Mouse (Mus musculus) heart, embryonic 16.5 days (tissue): ENCODE measurements around the gene Sncg. TPM values are rescaled to one million over a fixed set of nuclear protein-coding genes. Genes with fewer than 3 reads are reported as not detected.

ENCODE experiments used
- ATAC-seq: fragments of 200-750 bp; cut with Nextera tagmentation; replicated peaks from 2 replicates; pipeline ENCODE4 v1.8.0; 2017; ENCODE audit warnings: moderate number of reproducible peaks; ENCODE audit not compliant: insufficient read depth, low FRiP score; ENCODE audit errors: extremely low read depth
- H3K27ac ChIP-seq: fragments of 300-500 bp; sonication (generic); 2 replicates; pipeline ENCODE4 v1.5.1; 2014; ENCODE audit warnings: mild to moderate bottlenecking, low read length, control low read depth, moderate library complexity
- H3K27me3 ChIP-seq: fragments of 300-500 bp; sonication (generic); 2 replicates; pipeline ENCODE4 v1.6.1; 2014; ENCODE audit warnings: low read length, mixed read lengths; ENCODE audit not compliant: control insufficient read depth, insufficient read depth
- H3K36me3 ChIP-seq: fragments of 300-500 bp; sonication (generic); 2 replicates; pipeline ENCODE4 v1.6.1; 2014; ENCODE audit not compliant: control insufficient read depth, insufficient read depth
- H3K4me1 ChIP-seq: fragments of 300-500 bp; sonication (generic); 2 replicates; pipeline ENCODE4 v1.6.1; 2014; ENCODE audit warnings: low read length, mixed read lengths; ENCODE audit not compliant: control insufficient read depth, insufficient read depth
- H3K4me2 ChIP-seq: fragments of 300-500 bp; sonication (generic); 2 replicates; pipeline ENCODE4 v1.6.1; 2014; ENCODE audit warnings: low read depth, mild to moderate bottlenecking, control low read depth, low read length
- H3K4me3 ChIP-seq: fragments of 300-500 bp; sonication (generic); 2 replicates; pipeline ENCODE4 v1.5.1; 2014; ENCODE audit warnings: mild to moderate bottlenecking, control low read depth, low read length
- H3K9ac ChIP-seq: fragments of 300-500 bp; sonication (generic); 2 replicates; pipeline ENCODE4 v1.6.1; 2014; ENCODE audit warnings: low read length, control low read depth
- H3K9me3 ChIP-seq: fragments of 300-500 bp; sonication (generic); replicated peaks from 2 replicates; pipeline ENCODE4 v1.6.1; 2016; ENCODE audit warnings: low read length; ENCODE audit not compliant: control insufficient read depth
- WGBS: fragments of 180-500 bp; shearing (Covaris S2); extraction: QIAGEN DNeasy Blood & Tissue Kit; methylation state at CpG from one replicate; pipeline ENCODE4 v1.1.7; 2014; 5-methylcytosine and 5-hydroxymethylcytosine counted together
- polyA plus RNA-seq: library from polyadenylated mRNA; unstranded; fragments of >200 nt; fragmentation: Nextera tagmentation; extraction: Ambion mirVana; gene quantifications from 2 replicates; pipeline ENCODE4 v1.2.1, GENCODE M21; 2015

Sncg gene
- polyA plus RNA-seq, 1 experiment from 2014 or later: 3.7 TPM

DNA sequence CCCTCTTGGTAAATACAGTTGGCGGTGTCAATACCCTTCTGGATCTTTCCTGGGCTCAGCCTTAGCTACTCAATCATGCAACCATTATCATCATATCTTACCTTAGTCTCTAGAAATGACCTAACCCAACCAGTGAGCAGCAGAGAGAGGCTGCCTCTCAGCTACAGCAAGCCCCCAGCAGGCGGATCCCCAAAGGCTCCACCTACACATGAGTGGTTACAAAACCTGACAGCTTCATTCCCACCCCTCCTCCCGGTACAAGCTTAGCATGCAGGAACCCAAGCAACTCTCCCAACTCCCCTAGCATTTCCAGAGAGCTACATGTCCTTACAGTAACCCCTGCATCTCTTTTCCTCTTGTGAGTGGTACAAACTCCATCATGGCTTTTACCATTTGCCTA, 25.4 kb upstream of the Sncg start:
- no peaks in the 10 kb centered on the region for H3K27me3 ChIP-seq
- H3K4me2 ChIP-seq: no peak overlapping the region
- H3K27ac ChIP-seq: no peak overlapping the region
- WGBS: 91% methylated on average over 3 of the region's 3 CpGs
- peaks cover 11% of the 10 kb centered on the region for H3K4me1 ChIP-seq
- H3K4me3 ChIP-seq: no peak overlapping the region
- no peak for ATAC-seq
- no peak overlapping the region for H3K9ac ChIP-seq
- peaks cover 18% of the 10 kb centered on the region for H3K36me3 ChIP-seq
- no peaks in the 10 kb centered on the region for H3K9me3 ChIP-seq

GRCm38 (mm10) chr14:34399301-34399700, 24.7 kb upstream of the Sncg start:
- H3K36me3 ChIP-seq: peaks cover 15% of the 10 kb centered on the region

DNA sequence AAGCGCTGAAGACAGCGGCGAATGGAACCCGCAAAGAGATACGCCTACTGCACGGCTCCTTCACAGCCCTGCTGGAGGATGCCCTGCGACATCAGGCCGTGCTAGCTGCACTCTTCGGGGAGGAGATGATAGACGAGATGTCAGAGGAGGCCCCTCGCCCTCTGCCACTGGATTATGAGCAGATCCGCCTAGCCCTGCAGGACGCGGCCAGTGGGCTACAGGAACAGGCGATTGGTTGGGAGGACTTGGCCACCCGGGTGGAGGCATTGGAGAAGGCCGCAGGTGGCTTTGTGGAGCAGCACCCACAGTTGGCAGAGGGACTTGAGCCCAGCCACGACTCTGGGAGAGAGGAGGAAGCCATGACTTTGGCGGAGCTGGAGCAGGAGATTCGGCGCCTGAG, 24.3 kb upstream of the Sncg start:
- Histone ChIP-seq H3K4me2 (no peak overlapping the region), H3K4me1 (peaks cover 5% of the 10 kb centered on the region), H3K4me3 (no peak overlapping the region), H3K27me3 (no peaks in the 10 kb centered on the region), H3K9me3 (no peaks in the 10 kb centered on the region), H3K36me3 (peaks cover 14% of the 10 kb centered on the region), H3K9ac (no peak overlapping the region), H3K27ac (no peak overlapping the region)
- WGBS: 86% methylated on average over 21 of the region's 21 CpGs
- ATAC-seq: no peak

More at GRCm38 (mm10) chr14:34399301-34399700, 24.7 kb upstream of the Sncg start:
- ATAC-seq: no peak
- H3K27me3 ChIP-seq: no peaks in the 10 kb centered on the region
- no peak overlapping the region for H3K9ac ChIP-seq
- peaks cover 6% of the 10 kb centered on the region for H3K4me1 ChIP-seq
- no peak overlapping the region for H3K4me3 ChIP-seq
- H3K27ac ChIP-seq: no peak overlapping the region
- no peaks in the 10 kb centered on the region for H3K9me3 ChIP-seq
- 89% methylated on average over 6 of the region's 6 CpGs for WGBS
- H3K4me2 ChIP-seq: no peak overlapping the region

DNA sequence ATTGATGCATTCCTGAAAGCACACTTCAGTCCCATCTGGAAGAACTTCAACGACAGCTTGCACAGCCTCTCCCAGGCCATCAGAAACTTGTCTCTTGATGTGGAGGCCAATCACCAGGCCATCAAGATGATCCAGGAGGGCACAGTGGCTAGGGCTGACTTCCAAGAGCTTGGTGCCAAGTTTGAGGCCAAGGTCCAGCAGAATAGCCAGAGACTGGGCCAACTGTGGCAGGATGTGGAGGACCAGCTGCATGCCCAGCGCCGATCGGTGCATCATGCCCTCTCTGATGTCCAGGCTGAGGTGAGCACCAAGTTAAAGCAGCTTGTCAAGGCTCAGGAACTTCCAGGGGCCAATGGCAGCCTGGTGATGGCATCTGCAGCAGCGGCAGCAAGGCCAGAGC, 23.3 kb upstream of the Sncg start:
- H3K4me2 ChIP-seq: no peak overlapping the region
- H3K9ac ChIP-seq: no peak overlapping the region
- no peaks in the 10 kb centered on the region for H3K9me3 ChIP-seq
- peaks cover 3% of the 10 kb centered on the region for H3K4me1 ChIP-seq
- ATAC-seq: no peak
- H3K27ac ChIP-seq: no peak overlapping the region
- peaks cover 14% of the 10 kb centered on the region for H3K36me3 ChIP-seq
- WGBS: 81% methylated on average over 5 of the region's 5 CpGs
- no peak overlapping the region for H3K4me3 ChIP-seq
- H3K27me3 ChIP-seq: no peaks in the 10 kb centered on the region

- Histone ChIP-seq H3K9ac (no peak overlapping the region), H3K27ac (no peak overlapping the region), H3K9me3 (peaks cover 3% of the 10 kb centered on the region), H3K4me1 (no peaks in the 10 kb centered on the region; the same call in 1 of the 2 replicates), H3K36me3 (peaks cover 2% of the 10 kb centered on the region; the same call in 1 of the 2 replicates), H3K4me3 (no peak overlapping the region), H3K4me2 (no peak overlapping the region), H3K27me3 (no peaks in the 10 kb centered on the region)
- no peak for ATAC-seq
- WGBS: 70% methylated on average over 4 of the region's 4 CpGs
Measured at GRCm38 (mm10) chr14:34393295-34393694, 18.7 kb upstream of the Sncg start.

DNA sequence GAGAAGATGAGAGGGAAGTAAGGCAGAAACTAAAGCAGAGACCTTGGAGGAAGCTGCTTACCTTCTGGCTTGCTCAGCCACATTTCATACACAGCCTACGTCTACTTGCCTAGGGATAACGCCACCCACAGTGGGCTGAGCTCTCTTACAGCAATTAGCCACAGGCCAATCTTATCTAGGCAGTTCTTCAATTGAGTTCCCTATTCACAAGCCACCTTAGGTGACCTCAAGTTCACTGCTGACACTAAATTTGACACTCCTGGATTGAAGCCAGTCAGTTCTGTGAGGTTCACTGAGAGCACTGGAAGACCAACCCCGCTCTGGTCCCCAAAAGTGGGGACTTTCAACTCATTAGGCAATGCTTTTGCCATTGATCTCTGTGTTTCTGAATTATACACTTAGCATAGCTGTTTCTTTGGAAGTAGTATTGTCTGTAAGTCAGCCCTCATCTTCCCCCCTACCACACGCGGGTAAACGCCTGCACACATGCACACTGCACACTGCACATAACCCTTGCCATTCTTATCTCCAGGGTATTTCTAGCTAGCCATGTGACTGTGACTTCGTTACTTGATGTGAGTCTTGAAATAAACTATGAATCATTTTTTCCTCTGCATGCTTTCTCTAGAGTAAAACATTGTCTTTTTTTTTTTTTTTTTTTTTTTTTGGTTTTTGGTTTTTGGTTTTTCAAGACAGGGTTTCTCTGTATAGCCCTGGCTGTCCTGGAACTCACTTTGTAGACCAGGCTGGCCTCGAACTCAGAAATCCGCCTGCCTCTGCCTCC, 8.5 kb upstream of the Sncg start:
- peaks cover 4% of the 10 kb centered on the region for H3K9me3 ChIP-seq
- no peak overlapping the region for H3K27ac ChIP-seq
- no peaks in the 10 kb centered on the region for H3K27me3 ChIP-seq
- 81% methylated on average over 7 of the region's 9 CpGs for WGBS
- H3K9ac ChIP-seq: no peak overlapping the region
- no peak for ATAC-seq
- H3K4me1 ChIP-seq: peaks cover 9% of the 10 kb centered on the region
- H3K4me3 ChIP-seq: no peak overlapping the region
- no peak overlapping the region for H3K4me2 ChIP-seq
- H3K36me3 ChIP-seq: no peaks in the 10 kb centered on the region

DNA sequence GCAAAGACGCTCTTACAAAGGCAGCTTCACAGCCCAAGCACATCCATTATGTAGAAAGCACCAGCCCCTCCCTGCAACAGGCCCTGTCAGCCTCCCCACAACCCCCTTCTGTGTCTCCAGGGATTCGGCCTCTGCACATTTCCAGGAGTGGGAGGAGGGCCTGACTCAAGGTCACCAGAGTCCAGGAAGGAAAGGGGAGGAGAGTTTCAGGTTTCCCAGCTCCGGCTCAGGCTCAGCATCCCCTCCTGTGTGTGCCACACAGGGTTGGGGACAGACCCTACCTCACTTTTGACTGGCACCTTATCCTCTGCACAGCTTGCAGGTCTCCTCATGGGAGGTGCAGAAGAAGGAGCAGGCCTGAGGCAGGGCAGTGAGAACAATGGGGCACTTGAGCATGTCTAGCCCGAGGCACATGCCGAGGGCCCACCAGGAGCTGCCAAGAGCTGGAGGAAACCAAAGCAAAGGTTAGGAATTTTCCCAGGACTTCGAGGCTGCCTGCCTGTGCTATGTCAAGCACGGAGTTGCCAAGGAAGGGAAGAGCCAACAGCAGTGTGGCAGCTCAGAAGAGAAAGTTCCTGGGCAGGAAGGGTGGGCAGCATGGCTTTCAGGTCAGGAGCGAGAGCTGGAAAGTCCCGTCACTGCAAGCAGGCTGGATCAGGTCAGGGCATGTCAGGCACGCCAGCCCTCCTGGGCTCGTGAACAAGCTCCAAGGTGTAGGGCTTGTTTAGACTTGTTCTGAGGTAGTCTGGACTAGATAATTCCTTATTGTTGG, 4.2 kb upstream of the Sncg start:
- H3K9ac ChIP-seq: peak overlapping the region; percentile 9; the same call in 1 of the 2 replicates

DNA sequence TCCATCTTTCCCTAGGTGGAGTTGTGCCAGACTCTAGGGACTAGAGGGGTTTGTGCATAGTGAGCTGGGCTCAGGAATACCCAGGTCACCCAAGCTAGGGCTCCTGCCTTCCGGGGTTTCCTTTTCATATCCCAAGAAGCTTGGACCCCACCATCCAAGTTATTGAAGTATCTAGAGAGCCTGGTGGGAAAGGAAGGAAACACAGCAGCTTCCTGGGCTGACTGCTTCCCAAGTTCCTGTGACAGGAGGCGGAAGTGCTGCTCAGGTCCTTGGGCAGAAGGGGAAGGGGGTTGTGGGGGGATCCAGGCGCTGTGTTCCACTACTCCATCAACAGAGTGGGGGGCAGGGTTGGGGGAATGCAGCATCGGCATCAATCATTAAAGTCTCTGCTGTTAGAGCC, 2.5 kb upstream of the Sncg start:
- Histone ChIP-seq H3K36me3 (no peaks in the 10 kb centered on the region), H3K4me2 (peak overlapping the region; percentile 43), H3K9me3 (no peaks in the 10 kb centered on the region), H3K27me3 (no peaks in the 10 kb centered on the region), H3K9ac (no peak overlapping the region), H3K4me3 (peak overlapping the region; percentile 46), H3K4me1 (peaks cover 11% of the 10 kb centered on the region), H3K27ac (peak overlapping the region; percentile 10)
- ATAC-seq: no peak
- WGBS: 74% methylated on average over 4 of the region's 4 CpGs

More for the DNA sequence above, 4.2 kb upstream of the Sncg start:
- Histone ChIP-seq H3K4me1 (peaks cover 11% of the 10 kb centered on the region), H3K9me3 (peaks cover 4% of the 10 kb centered on the region), H3K4me3 (peak overlapping the region; percentile 19), H3K27me3 (no peaks in the 10 kb centered on the region), H3K36me3 (no peaks in the 10 kb centered on the region), H3K4me2 (peak overlapping the region; percentile 43), H3K27ac (peak overlapping the region; percentile 73)
- ATAC-seq: peak; percentile 57
- 27% methylated on average over 11 of the region's 11 CpGs for WGBS

DNA sequence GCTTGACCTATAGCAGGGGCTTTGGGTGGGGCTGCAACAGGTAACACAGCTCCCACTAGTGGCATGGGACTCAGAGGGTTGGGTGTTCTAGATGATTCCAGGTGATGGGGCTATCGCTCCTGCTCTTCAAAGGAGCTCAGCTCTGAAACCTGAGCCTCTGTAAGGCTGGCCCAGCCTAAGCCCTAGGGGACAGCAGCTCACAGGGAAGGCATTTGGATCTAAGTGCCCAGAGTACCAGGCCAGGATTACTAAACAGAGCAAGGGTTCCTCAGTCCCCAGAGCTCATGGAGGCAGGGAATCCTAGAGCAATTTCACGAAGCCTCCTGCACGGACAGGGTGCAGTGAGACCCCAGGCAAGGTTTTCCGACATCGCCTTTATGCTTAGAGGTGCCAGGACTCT, 1.4 kb upstream of the Sncg start:
- Histone ChIP-seq H3K9me3 (no peaks in the 10 kb centered on the region), H3K27me3 (no peaks in the 10 kb centered on the region), H3K9ac (peak overlapping the region; percentile 44; the same call in 1 of the 2 replicates), H3K27ac (peak overlapping the region; percentile 43), H3K36me3 (no peaks in the 10 kb centered on the region), H3K4me2 (peak overlapping the region; percentile 43), H3K4me3 (peak overlapping the region; percentile 46), H3K4me1 (peaks cover 11% of the 10 kb centered on the region)
- WGBS: 73% methylated on average over 5 of the region's 5 CpGs
- ATAC-seq: no peak
